Mouse (Mus musculus): ENCODE measurements around the gene Rbfox3. TPM values are rescaled to one million over a fixed set of nuclear protein-coding genes. Genes with fewer than 3 reads are reported as not detected.

Rbfox3 gene
- polyA plus RNA-seq, 1 experiment from 2014 or later: 0.13 TPM

DNA sequence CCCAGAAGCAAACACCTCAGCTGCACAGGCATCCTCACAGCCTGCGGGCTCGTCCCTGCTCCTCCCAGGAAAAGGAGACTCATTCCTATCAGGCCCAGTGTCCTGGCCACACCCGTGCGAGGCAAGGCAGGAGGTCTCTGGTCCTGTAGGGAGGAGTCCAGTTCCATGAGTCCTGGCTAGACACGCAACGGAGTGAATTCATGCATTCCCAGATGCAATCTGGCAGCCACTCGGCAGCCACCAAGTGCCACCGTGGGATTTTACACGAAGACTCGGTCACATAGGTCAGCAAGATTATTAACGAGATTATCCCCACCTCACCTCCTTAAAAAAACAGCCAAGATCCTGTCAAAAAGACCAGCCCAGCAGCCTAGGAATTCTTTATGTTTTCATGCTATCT, 37.4 kb downstream of the Rbfox3 start:
- no peaks in the 10 kb centered on the region for H3K27me3 ChIP-seq (ENCODE audit: insufficient read depth, low read length)
- DNase-seq (no peak), ATAC-seq (ENCODE audit: insufficient read depth) (no peak)
- WGBS: 61% methylated on average over 11 of the region's 11 CpGs
- TF ChIP-seq CTCF (IDR thresholded peaks at IDR 0.05; ENCODE audit: low read depth): no peak
- no peak overlapping the region for H3K9ac ChIP-seq
- H3K36me3 ChIP-seq (ENCODE audit: insufficient read depth): no peaks in the 10 kb centered on the region
- no peak overlapping the region for H3K4me2 ChIP-seq
- H3K27ac ChIP-seq (ENCODE audit: low read depth): no peak overlapping the region
- no peaks in the 10 kb centered on the region for H3K9me3 ChIP-seq (ENCODE audit: low read depth, low read length)
- no peak overlapping the region for H3K4me3 ChIP-seq (ENCODE audit: low read depth, low read length)
- H3K4me1 ChIP-seq (ENCODE audit: insufficient read depth): no peaks in the 10 kb centered on the region

DNA sequence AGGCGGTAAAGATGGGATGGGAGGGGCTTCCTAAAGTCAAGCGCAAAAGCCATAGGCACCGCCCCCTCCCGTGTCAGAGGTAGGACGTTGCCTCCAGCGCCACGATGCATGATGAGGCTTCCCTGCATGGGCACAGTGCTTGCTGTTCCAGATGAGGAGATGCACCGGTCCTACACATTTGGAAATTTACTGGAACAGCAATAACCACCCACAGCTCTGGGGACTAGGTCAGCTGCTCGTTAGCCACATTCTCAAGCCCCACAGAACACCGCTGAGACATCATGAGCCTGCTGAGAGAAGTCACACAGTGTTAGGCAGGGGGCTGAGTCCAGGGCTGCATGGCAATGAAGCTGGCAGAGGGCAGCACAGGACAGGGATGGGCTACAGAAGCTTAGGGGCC, 39.9 kb downstream of the Rbfox3 start:
- no peaks in the 10 kb centered on the region for H3K4me1 ChIP-seq (ENCODE audit: insufficient read depth)
- H3K27me3 ChIP-seq (ENCODE audit: insufficient read depth, low read length): no peaks in the 10 kb centered on the region
- H3K9me3 ChIP-seq (ENCODE audit: low read depth, low read length): no peaks in the 10 kb centered on the region
- DNase-seq: no peak
- ATAC-seq (ENCODE audit: insufficient read depth): no peak
- H3K4me3 ChIP-seq (ENCODE audit: low read depth, low read length): no peak overlapping the region
- H3K9ac ChIP-seq: no peak overlapping the region
- H3K4me2 ChIP-seq: no peak overlapping the region
- 79% methylated on average over 10 of the region's 10 CpGs for WGBS
- TF ChIP-seq CTCF (IDR thresholded peaks at IDR 0.05; ENCODE audit: low read depth): no peak
- no peak overlapping the region for H3K27ac ChIP-seq (ENCODE audit: low read depth)
- H3K36me3 ChIP-seq (ENCODE audit: insufficient read depth): no peaks in the 10 kb centered on the region

DNA sequence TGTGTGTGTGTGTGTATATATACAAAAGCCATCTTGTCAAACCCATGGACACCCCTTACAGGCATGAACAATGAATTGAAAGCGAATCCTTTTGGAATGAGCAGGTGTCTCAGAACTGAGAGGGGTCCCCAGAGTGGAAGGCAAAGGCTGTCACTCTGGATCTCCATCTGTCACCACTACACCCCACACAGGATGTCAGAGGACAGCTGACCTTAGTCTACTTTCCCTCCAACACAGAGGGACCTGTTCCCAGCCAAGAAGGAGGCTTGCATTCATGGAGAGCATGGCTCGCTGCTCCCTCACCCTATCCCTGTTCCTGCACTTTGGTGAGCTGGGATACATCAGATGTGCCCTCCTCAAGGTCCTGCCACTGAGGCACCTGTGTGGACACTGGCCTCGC, 48.0 kb downstream of the Rbfox3 start:
- Histone ChIP-seq H3K9me3 (ENCODE audit: low read depth, low read length) (no peaks in the 10 kb centered on the region), H3K4me3 (ENCODE audit: low read depth, low read length) (no peak overlapping the region), H3K27ac (ENCODE audit: low read depth) (no peak overlapping the region), H3K4me2 (no peak overlapping the region), H3K36me3 (ENCODE audit: insufficient read depth) (no peaks in the 10 kb centered on the region), H3K9ac (no peak overlapping the region), H3K4me1 (ENCODE audit: insufficient read depth) (no peaks in the 10 kb centered on the region), H3K27me3 (ENCODE audit: insufficient read depth, low read length) (no peaks in the 10 kb centered on the region)
- ATAC-seq (ENCODE audit: insufficient read depth) (no peak), DNase-seq (no peak)
- 67% methylated on average over 3 of the region's 3 CpGs for WGBS
- no peak for TF ChIP-seq CTCF (IDR thresholded peaks at IDR 0.05; ENCODE audit: low read depth)

DNA sequence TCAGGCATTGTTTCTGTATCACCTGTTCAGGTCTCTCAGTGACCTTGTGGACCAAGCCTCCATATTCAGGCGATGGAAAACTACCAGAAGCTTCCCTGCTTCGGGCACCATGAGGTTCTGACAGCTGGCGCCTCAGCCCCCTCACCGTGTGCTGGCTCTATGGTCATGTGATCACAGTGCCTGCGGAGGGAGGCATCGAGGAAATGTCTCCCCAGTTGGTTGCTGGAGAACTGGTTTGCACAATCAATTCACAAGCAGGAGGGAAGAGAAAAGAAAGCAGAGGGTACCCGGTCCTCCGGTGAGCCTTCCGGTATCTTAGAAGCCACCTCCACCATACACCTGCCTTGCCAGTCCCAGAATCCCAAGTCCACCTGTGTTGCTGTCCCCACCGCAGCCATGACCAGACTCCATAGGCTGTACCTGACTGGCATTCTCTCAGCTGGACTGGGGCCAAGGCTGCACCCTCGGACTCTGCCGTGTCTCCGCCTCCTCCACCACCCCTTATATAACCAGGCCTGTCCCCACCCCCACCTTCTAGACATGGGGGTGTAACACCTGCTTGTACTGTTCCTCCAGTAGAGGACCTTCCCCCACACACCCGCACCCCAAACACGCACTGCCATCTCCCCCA, 49.5 kb downstream of the Rbfox3 start:
- Histone ChIP-seq H3K4me3 (ENCODE audit: low read depth, low read length) (no peak overlapping the region), H3K9ac (no peak overlapping the region), H3K4me1 (ENCODE audit: insufficient read depth) (no peaks in the 10 kb centered on the region), H3K27ac (ENCODE audit: low read depth) (no peak overlapping the region), H3K27me3 (ENCODE audit: insufficient read depth, low read length) (no peaks in the 10 kb centered on the region), H3K9me3 (ENCODE audit: low read depth, low read length) (no peaks in the 10 kb centered on the region), H3K36me3 (ENCODE audit: insufficient read depth) (no peaks in the 10 kb centered on the region), H3K4me2 (no peak overlapping the region)
- 81% methylated on average over 15 of the region's 15 CpGs for WGBS
- DNase-seq (no peak), ATAC-seq (ENCODE audit: insufficient read depth) (no peak)
- TF ChIP-seq CTCF (IDR thresholded peaks at IDR 0.05; ENCODE audit: low read depth): no peak

DNA sequence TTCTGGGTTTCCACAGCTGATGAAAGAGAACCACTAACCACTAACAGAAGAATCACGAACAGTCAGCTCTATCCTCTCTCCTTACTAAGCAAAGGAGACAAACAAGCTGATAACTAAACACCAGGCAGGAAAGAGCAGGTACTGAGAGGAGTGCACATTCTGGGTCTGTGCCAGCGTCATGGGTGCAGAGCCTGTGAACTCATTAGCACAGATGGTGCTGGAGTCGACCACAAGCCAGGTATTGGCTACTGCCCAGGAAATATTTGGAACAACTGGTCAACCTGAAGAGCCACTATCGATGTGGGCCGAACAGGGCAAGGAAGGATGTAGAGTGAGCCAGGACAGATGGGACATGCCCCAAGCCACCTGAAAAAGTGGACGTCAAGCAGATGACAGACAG, 50.2 kb downstream of the Rbfox3 start:
- Histone ChIP-seq H3K9ac (no peak overlapping the region), H3K27me3 (ENCODE audit: insufficient read depth, low read length) (no peaks in the 10 kb centered on the region), H3K4me1 (ENCODE audit: insufficient read depth) (no peaks in the 10 kb centered on the region), H3K27ac (ENCODE audit: low read depth) (no peak overlapping the region), H3K4me3 (ENCODE audit: low read depth, low read length) (no peak overlapping the region), H3K9me3 (ENCODE audit: low read depth, low read length) (no peaks in the 10 kb centered on the region), H3K4me2 (no peak overlapping the region), H3K36me3 (ENCODE audit: insufficient read depth) (no peaks in the 10 kb centered on the region)
- TF ChIP-seq CTCF (IDR thresholded peaks at IDR 0.05; ENCODE audit: low read depth): no peak
- 82% methylated on average over 6 of the region's 6 CpGs for WGBS
- no peak for ATAC-seq (ENCODE audit: insufficient read depth)
- no peak for DNase-seq

DNA sequence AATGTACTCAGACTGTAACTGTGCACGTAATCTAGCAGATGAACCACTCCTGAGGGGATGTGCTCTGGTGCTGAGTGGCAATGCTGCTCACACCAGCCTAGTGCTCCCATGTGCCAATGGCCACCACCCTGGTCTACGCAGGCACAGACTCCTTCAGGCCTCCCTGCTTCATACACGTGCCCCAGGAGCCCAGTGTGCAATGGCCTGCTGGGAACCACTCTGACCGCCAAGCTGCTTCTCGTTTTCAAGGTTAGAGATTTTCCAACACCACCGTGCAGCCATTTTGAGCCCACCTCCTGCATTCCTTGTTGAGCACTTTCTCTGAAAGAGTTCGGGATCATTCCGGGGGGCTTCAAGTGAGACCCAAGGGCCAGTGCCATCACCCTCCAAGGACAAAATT, 50.6 kb downstream of the Rbfox3 start:
- Histone ChIP-seq H3K27me3 (ENCODE audit: insufficient read depth, low read length) (no peaks in the 10 kb centered on the region), H3K9ac (no peak overlapping the region), H3K27ac (ENCODE audit: low read depth) (no peak overlapping the region), H3K4me1 (ENCODE audit: insufficient read depth) (no peaks in the 10 kb centered on the region), H3K36me3 (ENCODE audit: insufficient read depth) (no peaks in the 10 kb centered on the region), H3K4me2 (no peak overlapping the region), H3K9me3 (ENCODE audit: low read depth, low read length) (no peaks in the 10 kb centered on the region), H3K4me3 (ENCODE audit: low read depth, low read length) (no peak overlapping the region)
- 85% methylated on average over 8 of the region's 8 CpGs for WGBS
- ATAC-seq (ENCODE audit: insufficient read depth) (no peak), DNase-seq (no peak)
- no peak for TF ChIP-seq CTCF (IDR thresholded peaks at IDR 0.05; ENCODE audit: low read depth)

DNA sequence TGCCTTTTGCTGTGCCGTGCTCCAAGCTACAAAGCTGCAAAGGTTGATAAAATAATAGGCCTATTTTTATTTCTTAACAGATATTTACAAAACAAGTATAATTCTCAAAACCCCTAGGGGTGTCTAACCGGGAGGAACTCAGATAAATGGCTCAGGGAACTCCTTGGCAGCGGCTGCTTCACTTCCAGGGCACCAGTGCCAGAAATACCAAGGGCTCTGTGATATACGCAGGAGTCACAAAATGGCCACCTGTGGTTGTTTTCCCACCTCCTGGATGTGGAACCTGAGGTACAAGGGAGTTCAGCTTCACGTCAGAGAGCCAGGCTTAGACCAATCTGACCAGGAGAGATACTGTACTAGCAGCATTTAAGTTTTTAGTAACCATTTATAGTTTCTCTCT, 51.6 kb downstream of the Rbfox3 start:
- Histone ChIP-seq H3K4me3 (ENCODE audit: low read depth, low read length) (no peak overlapping the region), H3K36me3 (ENCODE audit: insufficient read depth) (no peaks in the 10 kb centered on the region), H3K9me3 (ENCODE audit: low read depth, low read length) (no peaks in the 10 kb centered on the region), H3K4me2 (no peak overlapping the region), H3K9ac (no peak overlapping the region), H3K27me3 (ENCODE audit: insufficient read depth, low read length) (no peaks in the 10 kb centered on the region), H3K4me1 (ENCODE audit: insufficient read depth) (no peaks in the 10 kb centered on the region), H3K27ac (ENCODE audit: low read depth) (no peak overlapping the region)
- 65% methylated on average over 5 of the region's 5 CpGs for WGBS
- DNase-seq (no peak), ATAC-seq (ENCODE audit: insufficient read depth) (no peak)
- TF ChIP-seq CTCF (IDR thresholded peaks at IDR 0.05; ENCODE audit: low read depth): no peak

DNA sequence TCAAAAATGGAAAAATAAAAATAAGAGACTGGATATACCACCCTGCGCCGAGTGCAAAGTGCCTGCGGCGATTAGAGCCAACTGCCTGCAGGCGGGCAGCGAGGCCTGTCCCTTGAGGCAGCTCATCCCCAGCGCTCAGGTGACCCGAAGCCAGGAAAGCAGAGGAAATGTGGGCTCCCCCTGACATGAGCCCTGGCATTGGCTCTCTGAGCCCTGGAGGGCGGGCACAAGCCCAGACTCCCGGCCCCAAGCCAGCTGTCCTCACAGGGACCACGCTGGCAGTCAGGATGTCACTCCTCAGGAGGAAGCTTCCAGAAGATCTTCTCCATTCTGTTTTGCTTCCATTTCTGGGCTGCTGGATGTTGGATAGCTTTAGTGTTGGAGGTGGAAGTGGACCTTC, 53.1 kb downstream of the Rbfox3 start:
- Histone ChIP-seq H3K36me3 (ENCODE audit: insufficient read depth) (no peaks in the 10 kb centered on the region), H3K4me1 (ENCODE audit: insufficient read depth) (no peaks in the 10 kb centered on the region), H3K9ac (no peak overlapping the region), H3K4me3 (ENCODE audit: low read depth, low read length) (no peak overlapping the region), H3K9me3 (ENCODE audit: low read depth, low read length) (no peaks in the 10 kb centered on the region), H3K4me2 (no peak overlapping the region), H3K27me3 (ENCODE audit: insufficient read depth, low read length) (no peaks in the 10 kb centered on the region), H3K27ac (ENCODE audit: low read depth) (no peak overlapping the region)
- no peak for TF ChIP-seq CTCF (IDR thresholded peaks at IDR 0.05; ENCODE audit: low read depth)
- ATAC-seq (ENCODE audit: insufficient read depth) (no peak), DNase-seq (no peak)
- WGBS: 72% methylated on average over 11 of the region's 11 CpGs
